Mouse (Mus musculus) liver, adult 2 months (tissue): ENCODE results near the gene Fam229a.

ENCODE experiments used
- CTCF ChIP-seq: fragments of 200-500 bp; IDR thresholded peaks from 2 replicates; pipeline ENCODE4 v1.5.1; 2011; ENCODE audit warnings: low read depth, low read length, control low read depth
- POLR2A ChIP-seq: fragments of 200-500 bp; IDR thresholded peaks from 2 replicates; pipeline ENCODE4 v1.6.1; 2011; ENCODE audit warnings: low read length, control low read depth; ENCODE audit not compliant: insufficient read depth; ENCODE audit errors: extremely low read depth

DNA sequence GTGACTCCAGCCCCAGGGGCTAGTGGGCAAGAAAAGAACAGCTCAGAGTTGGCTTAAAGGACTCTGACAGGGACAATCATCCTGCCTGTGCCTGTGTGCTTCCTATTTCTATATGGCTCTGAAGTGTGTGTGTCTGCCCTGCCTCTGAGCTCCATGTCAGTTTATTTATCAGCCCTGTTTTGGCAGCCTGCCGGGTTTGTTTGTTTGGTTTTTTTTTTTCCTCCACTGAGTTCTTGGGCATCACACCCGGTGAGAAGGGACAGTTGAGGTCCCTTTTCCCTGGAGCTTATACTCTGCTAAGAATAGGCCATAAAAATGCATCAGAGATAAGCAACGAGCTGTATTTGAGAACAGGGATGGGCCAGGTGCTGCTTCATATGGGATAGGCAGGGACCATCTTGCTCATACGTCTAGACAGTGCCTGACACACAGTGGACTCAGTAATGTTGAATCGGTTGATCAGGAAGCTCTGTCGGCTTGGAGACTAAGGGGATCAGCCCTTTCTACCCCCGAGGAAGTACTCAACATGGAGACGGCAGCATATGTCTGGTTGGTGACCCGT is 11.4 kb downstream of the Fam229a start:
- TF ChIP-seq CTCF (no peak), POLR2A (no peak)
